Mouse (Mus musculus): ENCODE results near the gene Arid5b. TPM values are rescaled to one million over a fixed set of nuclear protein-coding genes. Genes with fewer than 3 reads are reported as not detected.

Arid5b gene
- polyA plus RNA-seq, 1 experiment from 2014 or later: 22.7 TPM

- no peak overlapping the region for H3K4me3 ChIP-seq
- H3K36me3 ChIP-seq: peaks cover 16% of the 10 kb centered on the region
- H3K27me3 ChIP-seq: no peaks in the 10 kb centered on the region
- H3K9me3 ChIP-seq: no peaks in the 10 kb centered on the region
- no peak overlapping the region for H3K4me2 ChIP-seq
- H3K27ac ChIP-seq: no peak overlapping the region
- no peak overlapping the region for H3K9ac ChIP-seq
- WGBS: 77% methylated on average over 4 of the region's 4 CpGs
- peaks cover 31% of the 10 kb centered on the region for H3K4me1 ChIP-seq (replicated peaks)
- ATAC-seq (ENCODE audit: low FRiP score): no peak
Observed at GRCm38 (mm10) chr10:68134549-68134948, 144.0 kb downstream of the Arid5b start.

GRCm38 (mm10) chr10:68134071-68134470 lies 144.5 kb downstream of the Arid5b start:
- peaks cover 16% of the 10 kb centered on the region for H3K36me3 ChIP-seq
- H3K4me1 ChIP-seq (replicated peaks): peaks cover 33% of the 10 kb centered on the region
- H3K27me3 ChIP-seq: no peaks in the 10 kb centered on the region
- no peaks in the 10 kb centered on the region for H3K9me3 ChIP-seq
- no peak overlapping the region for H3K9ac ChIP-seq
- WGBS: 67% methylated on average over 5 of the region's 5 CpGs
- H3K27ac ChIP-seq: no peak overlapping the region
- H3K4me3 ChIP-seq: no peak overlapping the region
- no peak overlapping the region for H3K4me2 ChIP-seq
- ATAC-seq (ENCODE audit: low FRiP score): no peak

DNA sequence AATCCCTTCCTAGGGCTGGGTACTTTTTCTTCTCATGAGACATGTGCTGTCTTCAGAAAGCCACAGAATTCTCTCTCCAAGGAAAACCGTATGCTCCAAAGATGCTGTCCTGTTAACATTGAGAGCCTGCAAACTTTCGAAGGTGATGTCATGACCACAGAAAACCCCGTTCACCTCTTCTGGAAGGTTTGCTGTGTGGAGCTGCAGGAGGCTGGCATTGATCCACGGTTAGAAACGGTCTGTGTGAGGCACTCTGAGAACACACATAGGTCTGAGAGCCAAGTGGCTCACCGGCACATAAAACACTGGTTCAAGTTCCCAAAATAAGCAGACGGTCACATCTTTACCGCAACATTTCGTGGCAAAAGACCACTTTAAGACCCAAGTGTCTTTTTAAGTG lies 145.9 kb downstream of the Arid5b start:
- Histone ChIP-seq H3K27me3 (no peaks in the 10 kb centered on the region), H3K9ac (no peak overlapping the region), H3K36me3 (peaks cover 13% of the 10 kb centered on the region), H3K27ac (no peak overlapping the region), H3K4me1 (replicated peaks) (peaks cover 33% of the 10 kb centered on the region), H3K9me3 (no peaks in the 10 kb centered on the region), H3K4me2 (no peak overlapping the region), H3K4me3 (no peak overlapping the region)
- ATAC-seq (ENCODE audit: low FRiP score): no peak
- 87% methylated on average over 9 of the region's 9 CpGs for WGBS

DNA sequence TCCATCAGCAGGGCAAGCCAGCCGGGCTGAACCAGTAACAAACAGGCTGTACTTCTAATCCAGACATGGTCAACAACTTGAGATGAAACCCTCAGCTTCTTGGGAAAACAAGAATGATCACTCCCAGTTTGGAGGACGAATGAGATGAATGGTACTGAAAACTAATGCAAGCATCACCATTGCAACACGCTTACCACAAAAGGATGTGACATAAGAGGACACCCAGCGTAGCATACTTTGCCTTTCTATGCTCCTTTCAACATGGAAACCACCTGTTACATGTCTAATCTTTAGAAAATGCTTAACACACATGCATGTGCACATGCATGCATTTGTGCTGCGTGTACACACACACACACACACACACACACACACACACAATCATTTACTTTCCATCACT lies 146.4 kb downstream of the Arid5b start:
- H3K9ac ChIP-seq: no peak overlapping the region
- no peak overlapping the region for H3K4me2 ChIP-seq
- 91% methylated on average over 5 of the region's 5 CpGs for WGBS
- H3K4me1 ChIP-seq (replicated peaks): peaks cover 29% of the 10 kb centered on the region
- no peaks in the 10 kb centered on the region for H3K9me3 ChIP-seq
- no peak for ATAC-seq (ENCODE audit: low FRiP score)
- no peaks in the 10 kb centered on the region for H3K27me3 ChIP-seq
- H3K36me3 ChIP-seq: peaks cover 13% of the 10 kb centered on the region
- no peak overlapping the region for H3K4me3 ChIP-seq
- no peak overlapping the region for H3K27ac ChIP-seq

DNA sequence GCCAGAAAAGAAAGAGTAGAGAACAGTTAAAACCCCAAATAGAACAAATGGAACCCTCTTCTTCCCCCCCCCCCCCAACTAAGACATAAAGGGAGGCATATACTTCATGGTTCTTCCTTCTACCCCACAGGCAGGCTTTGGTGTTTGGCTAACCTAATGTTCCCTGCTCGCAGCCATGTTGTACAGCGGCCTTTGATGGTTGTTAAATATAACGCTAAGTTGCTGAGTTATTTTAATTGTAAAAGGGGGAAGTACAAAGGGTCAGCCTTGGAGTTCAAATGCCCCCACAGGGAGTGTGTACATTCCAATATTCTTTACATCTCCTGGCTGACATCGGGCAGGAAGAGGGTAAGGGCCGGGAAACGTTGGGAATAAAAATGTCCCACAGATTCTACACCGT lies 148.9 kb downstream of the Arid5b start:
- no peak for ATAC-seq (ENCODE audit: low FRiP score)
- H3K4me1 ChIP-seq (replicated peaks): peaks cover 4% of the 10 kb centered on the region
- 63% methylated on average over 7 of the region's 7 CpGs for WGBS

GRCm38 (mm10) chr10:68129009-68129408 lies 149.5 kb downstream of the Arid5b start:
- WGBS: 72% methylated on average over 3 of the region's 3 CpGs
- Histone ChIP-seq H3K4me2 (no peak overlapping the region), H3K27ac (0 out of 2 replicates have a peak overlapping the region, but pooled peaks have one; percentile 19), H3K4me3 (no peak overlapping the region), H3K4me1 (replicated peaks) (peaks cover 3% of the 10 kb centered on the region; the same call in 1 of the 2 replicates), H3K27me3 (no peaks in the 10 kb centered on the region), H3K36me3 (peaks cover 13% of the 10 kb centered on the region), H3K9me3 (no peaks in the 10 kb centered on the region), H3K9ac (no peak overlapping the region)
- no peak for ATAC-seq (ENCODE audit: low FRiP score)

More for the DNA sequence above, 148.9 kb downstream of the Arid5b start:
- H3K27me3 ChIP-seq: no peaks in the 10 kb centered on the region
- H3K9me3 ChIP-seq: no peaks in the 10 kb centered on the region
- H3K9ac ChIP-seq: no peak overlapping the region
- H3K27ac ChIP-seq: no peak overlapping the region
- no peak overlapping the region for H3K4me2 ChIP-seq
- H3K36me3 ChIP-seq: peaks cover 13% of the 10 kb centered on the region
- no peak overlapping the region for H3K4me3 ChIP-seq

DNA sequence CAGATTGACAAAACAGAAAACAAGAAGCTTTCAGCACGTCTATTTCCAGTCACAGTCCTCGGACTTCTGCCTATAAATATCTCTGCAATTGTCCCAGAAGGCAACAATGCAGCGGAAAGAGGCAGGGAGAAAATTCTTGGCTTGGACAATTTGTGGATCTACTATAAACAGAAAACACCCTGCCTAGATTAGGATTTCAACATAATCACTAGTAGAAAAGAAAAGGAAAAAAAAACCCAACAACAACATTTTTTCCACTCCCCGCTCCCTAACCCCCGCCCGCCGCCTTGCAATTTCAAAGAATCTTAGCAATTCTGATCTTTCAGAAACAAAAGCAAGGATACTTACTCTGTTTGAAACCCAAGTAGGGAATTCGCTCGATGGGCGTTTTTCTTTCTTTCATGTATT lies 150.1 kb downstream of the Arid5b start:
- Histone ChIP-seq H3K27me3 (no peaks in the 10 kb centered on the region), H3K9me3 (no peaks in the 10 kb centered on the region), H3K4me2 (no peak overlapping the region), H3K27ac (0 out of 2 replicates have a peak overlapping the region, but pooled peaks have one; percentile 19), H3K36me3 (peaks cover 12% of the 10 kb centered on the region), H3K4me3 (no peak overlapping the region), H3K4me1 (replicated peaks) (peaks cover 3% of the 10 kb centered on the region; the same call in 1 of the 2 replicates), H3K9ac (no peak overlapping the region)
- WGBS: 71% methylated on average over 10 of the region's 10 CpGs
- ATAC-seq (ENCODE audit: low FRiP score): no peak

DNA sequence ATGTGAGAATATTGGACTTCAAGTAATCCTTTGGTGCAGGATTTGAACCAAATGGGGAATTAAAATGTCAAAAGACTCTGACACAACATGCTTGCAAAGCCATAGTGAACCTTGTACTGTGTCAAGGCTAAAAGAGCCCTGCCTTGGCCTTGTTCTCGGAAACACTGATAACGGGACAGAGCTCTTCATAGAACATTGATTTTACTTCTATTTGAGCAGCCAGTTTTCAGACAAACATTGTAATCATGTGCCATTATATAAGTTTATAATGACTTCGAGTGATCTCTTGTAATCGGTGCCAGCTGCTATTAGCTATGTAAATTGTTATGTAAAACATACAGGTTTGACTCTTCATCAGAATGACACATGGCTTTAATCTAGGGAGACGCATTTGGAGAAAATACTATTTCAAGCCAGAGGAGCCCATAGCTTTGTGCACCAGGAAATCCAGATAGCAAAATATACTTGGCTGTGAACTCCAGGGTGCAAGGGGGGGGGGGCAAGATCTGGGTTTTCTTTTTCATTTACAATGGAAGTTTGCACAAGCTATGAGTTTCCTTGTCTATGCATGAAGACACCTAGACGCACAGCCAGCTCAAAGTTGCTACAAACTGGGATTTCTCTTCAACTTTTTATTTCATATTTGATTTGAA lies 150.8 kb downstream of the Arid5b start:
- H3K4me3 ChIP-seq: no peak overlapping the region
- H3K27ac ChIP-seq: no peak overlapping the region
- no peak overlapping the region for H3K9ac ChIP-seq
- no peaks in the 10 kb centered on the region for H3K27me3 ChIP-seq
- WGBS: 76% methylated on average over 6 of the region's 6 CpGs
- ATAC-seq (ENCODE audit: low FRiP score): no peak
- no peak overlapping the region for H3K4me2 ChIP-seq
- peaks cover 5% of the 10 kb centered on the region for H3K36me3 ChIP-seq
- peaks cover 3% of the 10 kb centered on the region; the same call in 1 of the 2 replicates for H3K4me1 ChIP-seq (replicated peaks)
- no peaks in the 10 kb centered on the region for H3K9me3 ChIP-seq

GRCm38 (mm10) chr10:68127104-68127503 lies 151.4 kb downstream of the Arid5b start:
- H3K4me3 ChIP-seq: no peak overlapping the region
- 86% methylated on average over 2 of the region's 2 CpGs for WGBS
- H3K27ac ChIP-seq: no peak overlapping the region
- peaks cover 3% of the 10 kb centered on the region; the same call in 1 of the 2 replicates for H3K4me1 ChIP-seq (replicated peaks)
- no peaks in the 10 kb centered on the region for H3K36me3 ChIP-seq
- H3K9ac ChIP-seq: no peak overlapping the region
- H3K4me2 ChIP-seq: no peak overlapping the region
- ATAC-seq (ENCODE audit: low FRiP score): no peak
- H3K9me3 ChIP-seq: no peaks in the 10 kb centered on the region
- H3K27me3 ChIP-seq: no peaks in the 10 kb centered on the region

DNA sequence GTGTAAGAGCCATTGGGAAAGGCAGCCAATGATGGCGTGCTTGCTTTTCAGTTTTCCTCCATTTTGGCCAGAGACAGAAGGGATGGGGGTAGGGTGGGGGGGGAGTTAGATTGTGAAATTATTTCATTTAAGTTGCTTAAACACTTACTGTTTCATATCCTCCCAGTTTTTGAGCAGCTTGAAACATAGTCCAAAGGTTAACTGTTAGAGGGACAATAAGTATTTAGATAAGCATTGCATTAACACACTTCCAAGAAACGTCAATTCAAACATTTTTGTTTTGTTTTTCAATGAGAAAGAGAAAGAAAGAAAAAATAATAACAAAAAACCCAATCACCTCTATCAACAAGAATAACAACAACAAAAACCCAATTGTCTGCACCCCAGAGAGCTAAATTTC lies 152.0 kb downstream of the Arid5b start:
- H3K4me2 ChIP-seq: no peak overlapping the region
- 87% methylated on average over 2 of the region's 2 CpGs for WGBS
- H3K4me3 ChIP-seq: no peak overlapping the region
- H3K36me3 ChIP-seq: no peaks in the 10 kb centered on the region
- peaks cover 3% of the 10 kb centered on the region; the same call in 1 of the 2 replicates for H3K4me1 ChIP-seq (replicated peaks)
- H3K9ac ChIP-seq: no peak overlapping the region
- no peaks in the 10 kb centered on the region for H3K9me3 ChIP-seq
- no peak for ATAC-seq (ENCODE audit: low FRiP score)
- H3K27ac ChIP-seq: no peak overlapping the region
- H3K27me3 ChIP-seq: no peaks in the 10 kb centered on the region

- Histone ChIP-seq H3K36me3 (peaks cover 4% of the 10 kb centered on the region; the same call in 1 of the 2 replicates), H3K4me2 (no peak overlapping the region), H3K4me1 (replicated peaks) (peaks cover 3% of the 10 kb centered on the region; the same call in 1 of the 2 replicates), H3K9ac (no peak overlapping the region), H3K27ac (0 out of 2 replicates have a peak overlapping the region, but pooled peaks have one; percentile 5), H3K4me3 (no peak overlapping the region), H3K9me3 (no peaks in the 10 kb centered on the region), H3K27me3 (no peaks in the 10 kb centered on the region)
- ATAC-seq (ENCODE audit: low FRiP score): no peak
- 57% methylated on average over 8 of the region's 8 CpGs for WGBS
Observed at GRCm38 (mm10) chr10:68125919-68126550, 152.5 kb downstream of the Arid5b start.

DNA sequence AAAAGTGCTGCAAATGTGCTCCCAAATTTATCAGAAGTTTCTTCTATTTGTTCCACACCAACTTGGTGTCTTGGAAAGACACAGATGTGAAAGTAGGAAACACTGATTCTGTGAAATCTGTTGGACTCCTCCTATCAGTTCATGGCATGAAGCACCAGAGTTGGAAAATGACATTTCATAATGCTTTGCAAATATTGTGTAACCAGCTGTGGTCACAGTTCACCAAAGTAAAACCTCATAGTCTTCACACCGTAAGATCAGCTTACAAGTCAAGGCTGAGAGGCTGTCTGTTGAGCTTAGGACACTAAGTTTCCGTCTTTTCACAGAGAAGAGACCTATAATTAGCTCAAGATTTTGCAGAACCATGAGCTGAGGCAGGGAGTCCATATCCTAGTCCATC lies 153.6 kb downstream of the Arid5b start:
- Histone ChIP-seq H3K4me2 (no peak overlapping the region), H3K27me3 (no peaks in the 10 kb centered on the region), H3K36me3 (peaks cover 4% of the 10 kb centered on the region; the same call in 1 of the 2 replicates), H3K4me3 (no peak overlapping the region), H3K9ac (no peak overlapping the region), H3K9me3 (no peaks in the 10 kb centered on the region), H3K27ac (no peak overlapping the region), H3K4me1 (replicated peaks) (peaks cover 3% of the 10 kb centered on the region; the same call in 1 of the 2 replicates)
- ATAC-seq (ENCODE audit: low FRiP score): no peak
- 93% methylated on average over 2 of the region's 2 CpGs for WGBS
